Mouse (Mus musculus) MEL (cell line): ENCODE results near the gene Hoxb2. TPM values are rescaled to one million over a fixed set of nuclear protein-coding genes. Genes with fewer than 3 reads are reported as not detected.

ENCODE experiments used
- DNase-seq: peaks from one replicate; pipeline ENCODE4 v3.0.0; 2011; ENCODE audit warnings: low read depth, low spot score
- H3K27ac ChIP-seq: 2 replicates; pipeline ENCODE4 v1.5.1; 2012; ENCODE audit warnings: low read depth, mild to moderate bottlenecking, control low read depth, low read length, moderate library complexity; ENCODE audit not compliant: control insufficient read depth
- H3K27me3 ChIP-seq, 2 experiments: fragments of 150-350 bp in 1 of 2; sonication (generic) in 1 of 2; 2 replicates each; pipeline ENCODE4 v1.6.1; 2012; ENCODE audit warnings: low read length in 2 of 2, mild to moderate bottlenecking in 2 of 2, improper control_type of control experiment in 1 of 2, moderate library complexity in 1 of 2; ENCODE audit not compliant: insufficient read depth in 2 of 2, control insufficient read depth in 1 of 2
- H3K36me3 ChIP-seq, 2 experiments: 2 replicates each; pipeline ENCODE4 v1.6.1; 2012 to 2014; ENCODE audit warnings: low read length in 2 of 2, improper control_type of control experiment in 1 of 2, inconsistent platforms in 1 of 2, mild to moderate bottlenecking in 1 of 2; ENCODE audit not compliant: insufficient read depth in 2 of 2, control insufficient read depth in 1 of 2
- H3K4me1 ChIP-seq, 2 experiments: fragments of 150-350 bp in 1 of 2; sonication (generic) in 1 of 2; 2 replicates each; pipeline ENCODE4 v1.6.1; 2012; ENCODE audit warnings: low read length in 2 of 2, improper control_type of control experiment in 1 of 2, mild to moderate bottlenecking in 1 of 2; ENCODE audit not compliant: insufficient read depth in 2 of 2, control insufficient read depth in 1 of 2
- H3K4me3 ChIP-seq, 2 experiments: fragments of 150-350 bp in 1 of 2; sonication (generic) in 1 of 2; 2 replicates each; pipeline ENCODE4 v1.5.1; 2012; ENCODE audit warnings: low read depth in 2 of 2, low read length in 2 of 2, mild to moderate bottlenecking in 2 of 2, moderate library complexity in 2 of 2, control low read depth in 1 of 2, improper control_type of control experiment in 1 of 2; ENCODE audit not compliant: control insufficient read depth in 1 of 2, insufficient read depth in 1 of 2
- H3K79me2 ChIP-seq: 2 replicates; pipeline ENCODE4 v1.6.1; 2012; ENCODE audit warnings: mild to moderate bottlenecking, low read length, moderate library complexity; ENCODE audit not compliant: control insufficient read depth, poor library complexity, insufficient read depth
- H3K9ac ChIP-seq: 2 replicates; pipeline ENCODE4 v1.6.1; 2012; ENCODE audit warnings: low read depth, mild to moderate bottlenecking, control low read depth, low read length, moderate library complexity; ENCODE audit not compliant: control insufficient read depth, poor library complexity, severe bottlenecking
- H3K9me3 ChIP-seq: fragments of 150-350 bp; sonication (generic); replicated peaks from 2 replicates; pipeline ENCODE4 v1.6.1; 2012; ENCODE audit warnings: mild to moderate bottlenecking, low read length, improper control_type of control experiment, moderate library complexity; ENCODE audit not compliant: insufficient read depth
- CHD1 ChIP-seq: IDR thresholded peaks from 2 replicates; pipeline ENCODE4 v1.6.1; 2012; ENCODE audit warnings: low read depth, mild to moderate bottlenecking, inconsistent platforms, low read length, improper control_type of control experiment
- CHD2 ChIP-seq: IDR thresholded peaks from 2 replicates; pipeline ENCODE4 v1.6.1; 2011; ENCODE audit warnings: low read length, improper control_type of control experiment
- ELF1 ChIP-seq: IDR thresholded peaks from 2 replicates; pipeline ENCODE4 v1.6.1; 2014; ENCODE audit warnings: low read depth, mild to moderate bottlenecking, inconsistent platforms, low read length, improper control_type of control experiment, moderate library complexity
- EP300 ChIP-seq, 2 experiments: IDR thresholded peaks; 2 replicates each; pipeline ENCODE4 v1.6.1; 2011; ENCODE audit warnings: improper control_type of control experiment in 2 of 2, low read length in 2 of 2, low read depth in 1 of 2, mild to moderate bottlenecking in 1 of 2
- ETS1 ChIP-seq: IDR thresholded peaks from 2 replicates; pipeline ENCODE4 v1.6.1; 2012; ENCODE audit warnings: low read depth, mild to moderate bottlenecking, inconsistent platforms, low read length, improper control_type of control experiment, moderate library complexity
- GABPA ChIP-seq: IDR thresholded peaks from 2 replicates; pipeline ENCODE4 v1.6.1; 2012; ENCODE audit warnings: low read depth, mild to moderate bottlenecking, inconsistent platforms, low read length, improper control_type of control experiment, moderate library complexity
- GATA1 ChIP-seq: IDR thresholded peaks from 2 replicates; pipeline ENCODE4 v1.6.1; 2011; ENCODE audit warnings: low read depth, low read length, improper control_type of control experiment
- KAT2A ChIP-seq: conservative IDR thresholded peaks from 2 replicates; pipeline ENCODE4 v1.6.1; 2012; ENCODE audit warnings: low read depth, low read length, improper control_type of control experiment, inconsistent platforms
- MAX ChIP-seq: IDR thresholded peaks from 2 replicates; pipeline ENCODE4 v1.6.1; 2011; ENCODE audit warnings: low read length, improper control_type of control experiment
- MAZ ChIP-seq: IDR thresholded peaks from 2 replicates; pipeline ENCODE4 v1.6.1; 2012; ENCODE audit warnings: low read depth, mild to moderate bottlenecking, inconsistent platforms, low read length, improper control_type of control experiment
- MEF2A ChIP-seq: IDR thresholded peaks from 2 replicates; pipeline ENCODE4 v1.6.1; 2014; ENCODE audit warnings: low read depth, mild to moderate bottlenecking, inconsistent platforms, low read length, improper control_type of control experiment; ENCODE audit not compliant: poor library complexity, insufficient replicate concordance, severe bottlenecking; ENCODE audit errors: extremely low read depth
- MXI1 ChIP-seq: IDR thresholded peaks from 2 replicates; pipeline ENCODE4 v1.6.1; 2011; ENCODE audit warnings: mild to moderate bottlenecking, low read depth, low read length, improper control_type of control experiment
- MYB ChIP-seq: IDR thresholded peaks from 2 replicates; pipeline ENCODE4 v1.6.1; 2011; ENCODE audit warnings: mild to moderate bottlenecking, low read depth, low read length, improper control_type of control experiment
- RCOR1 ChIP-seq: IDR thresholded peaks from 2 replicates; pipeline ENCODE4 v1.6.1; 2012; ENCODE audit warnings: low read depth, mild to moderate bottlenecking, inconsistent platforms, low read length, improper control_type of control experiment
- SIN3A ChIP-seq: IDR thresholded peaks from 2 replicates; pipeline ENCODE4 v1.6.1; 2012; ENCODE audit warnings: low read length, improper control_type of control experiment, inconsistent platforms
- TAL1 ChIP-seq: IDR thresholded peaks from 2 replicates; pipeline ENCODE4 v1.6.1; 2012; ENCODE audit warnings: mild to moderate bottlenecking, inconsistent platforms, low read length, moderate library complexity, mixed read lengths
- USF1 ChIP-seq: IDR thresholded peaks from 2 replicates; pipeline ENCODE4 v1.6.1; 2014; ENCODE audit warnings: low read depth, mild to moderate bottlenecking, inconsistent platforms, low read length, improper control_type of control experiment, moderate library complexity
- ZC3H11A ChIP-seq: IDR thresholded peaks from 2 replicates; pipeline ENCODE4 v1.6.1; 2012; ENCODE audit warnings: low read depth, mild to moderate bottlenecking, inconsistent platforms, low read length, improper control_type of control experiment
- ZKSCAN1 ChIP-seq: IDR thresholded peaks from 2 replicates; pipeline ENCODE4 v1.6.1; 2012; ENCODE audit warnings: low read depth, mild to moderate bottlenecking, inconsistent platforms, low read length, improper control_type of control experiment, moderate library complexity
- polyA plus RNA-seq, 2 experiments: library from polyadenylated mRNA; stranded (reverse) in 1 of 2; unstranded in 1 of 2; fragments of >175 nt in 1 of 2; fragments of >200 nt in 1 of 2; gene quantifications; 2 replicates each; pipeline versions ENCODE4 v1.2.1 to v1.2.4; 2012; ENCODE audit warnings: low replicate concordance in 2 of 2, low read depth in 1 of 2; ENCODE audit not compliant: insufficient read length in 2 of 2, insufficient read depth in 1 of 2, missing spikeins in 1 of 2
- total RNA-seq: library from RNA; depleted of rRNA; stranded (reverse); fragments of 300-350 nt; gene quantifications from 2 replicates; pipeline ENCODE4 v1.2.3, GENCODE M21; 2012

Hoxb2 gene
- total and polyA plus RNA-seq, 3 experiments = not detected

DNA sequence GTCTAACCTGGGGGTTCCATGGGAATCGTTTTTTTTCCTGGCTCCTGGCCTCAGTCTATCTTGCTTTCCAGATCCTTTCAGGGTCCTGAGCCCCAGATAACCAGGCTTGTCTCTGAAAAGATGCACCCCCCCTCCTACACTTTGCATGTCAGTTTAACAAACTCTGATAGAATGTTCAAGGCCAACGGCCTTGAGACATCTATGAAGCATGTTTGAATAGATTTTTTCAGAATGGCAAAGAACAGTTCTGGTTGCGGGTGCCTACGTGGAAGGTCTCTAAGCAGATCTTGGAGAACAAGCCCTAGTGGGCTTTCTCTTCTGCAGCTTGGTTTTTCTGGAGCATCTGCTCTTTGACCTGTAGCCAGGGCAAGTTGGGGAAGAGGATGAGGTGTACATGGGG is 41.6 kb upstream of the Hoxb2 start:
- H3K27ac ChIP-seq = no peak overlapping the region
- no peaks in the 10 kb centered on the region; a peak in 1 of 4 replicates for H3K27me3 ChIP-seq
- no peaks in the 10 kb centered on the region for H3K4me1 ChIP-seq
- no peaks in the 10 kb centered on the region for H3K9me3 ChIP-seq
- H3K36me3 ChIP-seq = no peaks in the 10 kb centered on the region
- H3K9ac ChIP-seq = no peak overlapping the region
- no peak overlapping the region for H3K4me3 ChIP-seq
- no peak for DNase-seq
- H3K79me2 ChIP-seq = no peaks in the 10 kb centered on the region
- TF ChIP-seq RCOR1 (no peak), MAX (no peak), GABPA (no peak), USF1 (no peak), ELF1 (no peak), GATA1 (no peak), MXI1 (no peak), TAL1 (no peak), CHD2 (no peak), MEF2A (no peak), MYB (no peak), SIN3A (no peak), KAT2A (no peak), ZC3H11A (no peak), EP300 (IDR thresholded peaks at IDR 0.05; ENCODE audit: low read depth in 1 of 2, low read length in 2 of 2) (no peak), ETS1 (no peak), CHD1 (no peak), ZKSCAN1 (no peak), MAZ (no peak)

DNA sequence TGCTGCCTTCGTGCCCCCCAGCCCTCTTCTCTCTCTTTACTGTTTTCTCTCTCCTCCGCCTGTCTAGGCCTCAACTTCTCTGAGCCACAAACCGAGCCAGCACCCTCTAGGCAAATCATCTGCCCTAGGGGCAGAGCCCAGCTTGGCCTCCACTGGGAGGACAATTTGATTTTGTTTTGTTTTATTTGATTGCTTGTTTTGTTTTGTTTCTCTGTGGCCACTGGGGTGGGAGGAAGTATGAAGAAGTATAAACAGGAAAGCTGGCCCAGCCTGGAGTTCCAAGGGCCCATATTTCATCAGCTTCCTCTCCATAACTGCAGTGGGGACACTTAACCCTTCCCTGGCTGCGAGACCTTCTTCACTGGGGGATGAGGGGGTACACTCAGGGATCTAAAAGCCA is 41.0 kb upstream of the Hoxb2 start:
- H3K79me2 ChIP-seq = no peaks in the 10 kb centered on the region
- H3K9me3 ChIP-seq = no peaks in the 10 kb centered on the region
- H3K4me1 ChIP-seq = no peaks in the 10 kb centered on the region
- H3K9ac ChIP-seq = no peak overlapping the region
- no peaks in the 10 kb centered on the region; a peak in 1 of 4 replicates for H3K27me3 ChIP-seq
- H3K27ac ChIP-seq = no peak overlapping the region
- no peak for DNase-seq
- H3K4me3 ChIP-seq = no peak overlapping the region
- TF ChIP-seq ETS1 = no peak
- no peaks in the 10 kb centered on the region for H3K36me3 ChIP-seq
